Mouse (Mus musculus): ENCODE measurements at regions not wholly inside any gene's neighbourhood (a gene's known extent, or its start where the extent isn't known, plus 50 kb on each side); places are given as distances from the start of the nearest gene placed in this dataset.

DNA sequence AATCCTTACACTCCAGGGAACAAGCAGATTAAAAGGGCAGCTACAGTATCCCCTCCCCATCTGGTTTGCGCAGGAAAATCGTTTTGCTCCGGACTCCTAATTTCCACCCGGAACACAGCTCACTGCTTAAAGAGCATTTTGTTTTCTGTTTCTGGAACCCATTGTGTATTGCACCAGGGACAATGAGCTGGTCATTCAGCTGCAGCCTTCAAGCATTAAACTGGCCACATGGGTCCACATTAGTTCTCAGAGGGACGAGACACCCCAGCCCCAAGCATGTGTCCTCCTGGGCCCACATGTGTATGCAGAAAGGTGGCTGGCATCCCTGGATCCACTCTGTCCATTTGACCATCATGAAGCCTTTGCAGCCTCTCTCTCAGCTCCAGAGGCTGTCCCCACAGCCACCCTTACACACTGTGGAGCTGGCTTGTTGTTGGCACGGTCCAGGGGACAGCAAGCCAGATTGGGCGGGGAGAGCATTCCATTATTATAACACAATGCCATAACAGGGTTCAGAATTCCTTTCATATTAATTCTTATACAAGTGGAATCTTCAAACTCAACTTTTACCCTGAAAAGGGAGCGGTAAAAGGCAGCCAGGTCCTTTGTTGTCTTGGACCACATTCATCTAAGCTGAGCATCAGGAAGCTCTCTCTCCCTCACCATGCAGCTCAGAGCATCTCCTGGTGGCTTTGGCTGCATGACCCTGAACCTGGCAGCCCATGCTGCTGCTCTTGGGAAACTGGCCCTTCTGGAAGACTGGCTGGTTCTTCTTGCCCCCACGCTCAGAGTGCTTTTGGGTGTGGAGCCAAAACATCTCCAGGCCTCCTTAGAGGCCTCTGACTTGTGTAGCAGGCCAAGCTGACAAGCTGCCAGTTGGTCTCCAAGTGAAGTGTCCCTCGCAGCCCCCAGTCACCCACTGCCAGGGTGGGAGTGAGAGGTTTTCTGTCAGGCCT lies 373.4 kb downstream of the Foxo1 start:
- DNase-seq (ENCODE audit: low read depth) = peak; percentile 33

DNA sequence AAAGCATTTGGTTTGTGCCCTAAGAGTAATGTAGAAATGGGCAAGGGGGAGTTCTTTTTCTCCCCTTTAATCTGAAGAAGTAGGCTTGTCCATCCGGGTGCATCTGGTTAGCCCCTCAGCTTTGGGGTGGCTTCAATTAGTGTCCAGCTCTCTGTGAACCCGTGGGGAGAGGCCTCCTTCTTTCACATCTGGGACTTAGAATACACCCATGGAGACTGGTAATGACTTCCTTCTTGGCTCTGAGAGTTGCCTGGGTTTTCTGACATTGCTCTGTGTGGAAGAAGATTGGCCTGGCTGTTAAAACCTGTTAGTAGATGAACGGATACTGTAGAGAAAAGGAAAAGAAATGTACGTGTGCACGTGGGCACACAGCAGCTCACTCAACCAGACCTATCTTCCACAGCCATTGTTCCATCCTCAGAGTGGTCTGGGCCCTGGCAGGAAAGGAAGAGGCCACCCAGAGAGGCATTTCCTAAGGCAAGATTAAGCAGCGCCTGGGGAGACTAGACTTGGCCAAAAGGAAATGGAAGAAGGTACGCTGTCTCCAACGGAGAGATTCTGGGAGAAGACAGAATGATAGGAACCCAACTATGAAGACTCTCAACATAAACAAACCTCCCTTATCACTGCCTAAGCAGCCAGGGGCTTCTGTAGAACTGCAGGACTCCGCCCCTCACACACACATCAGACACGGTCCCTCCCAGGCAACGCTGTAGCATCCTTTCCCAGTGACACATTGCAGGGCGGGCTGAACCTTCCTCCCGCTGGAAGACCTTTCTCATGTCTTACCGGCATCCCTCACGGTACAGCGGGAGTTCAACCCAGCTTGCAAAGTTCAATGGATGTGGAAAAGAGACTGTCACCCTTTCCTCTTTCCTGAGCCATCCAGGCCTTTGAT lies 372.4 kb downstream of the Foxo1 start:
- DNase-seq (ENCODE audit: low read depth) = peak; percentile 35

DNA sequence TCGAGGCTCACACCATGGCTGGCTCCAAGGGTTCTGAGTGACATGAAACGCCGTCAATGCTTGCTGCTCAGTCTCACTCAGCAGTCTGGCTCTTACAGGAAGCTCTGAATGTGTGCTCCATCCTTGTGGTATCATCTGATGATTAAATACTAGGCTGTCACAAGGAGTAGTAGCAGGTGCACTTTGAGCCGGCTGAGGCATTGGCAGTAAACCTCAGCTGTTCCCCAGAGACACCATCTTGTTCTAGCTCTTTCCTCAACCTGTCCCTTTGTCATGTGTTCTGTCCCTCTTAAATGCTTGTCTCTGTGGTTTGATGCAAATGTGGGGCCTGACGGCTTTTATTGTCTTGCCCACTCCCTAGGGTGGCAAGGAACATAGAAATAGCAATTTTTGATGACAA lies 370.7 kb downstream of the Foxo1 start:
- peak; percentile 64 for DNase-seq (ENCODE audit: low read depth)

DNA sequence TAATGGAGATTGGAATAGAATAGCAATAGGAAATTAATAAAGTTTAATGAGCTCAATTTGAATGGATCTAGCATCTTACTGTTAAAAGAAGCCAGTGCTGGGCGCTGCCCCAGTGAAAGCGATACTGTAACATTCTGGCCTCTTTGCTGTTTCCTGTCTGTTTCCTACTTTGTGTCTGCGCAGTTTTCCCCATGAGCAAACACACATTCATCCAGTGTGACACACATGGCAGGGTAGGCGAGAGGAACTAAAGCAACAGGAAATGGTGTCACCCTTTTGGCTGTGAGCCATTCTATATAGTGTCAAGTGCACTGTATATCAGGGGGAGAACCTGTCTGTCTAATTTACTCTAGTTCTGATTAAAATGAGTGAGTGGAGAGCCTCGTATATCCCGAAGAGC lies 366.2 kb downstream of the Foxo1 start:
- DNase-seq (ENCODE audit: low read depth) = peak; percentile 89

DNA sequence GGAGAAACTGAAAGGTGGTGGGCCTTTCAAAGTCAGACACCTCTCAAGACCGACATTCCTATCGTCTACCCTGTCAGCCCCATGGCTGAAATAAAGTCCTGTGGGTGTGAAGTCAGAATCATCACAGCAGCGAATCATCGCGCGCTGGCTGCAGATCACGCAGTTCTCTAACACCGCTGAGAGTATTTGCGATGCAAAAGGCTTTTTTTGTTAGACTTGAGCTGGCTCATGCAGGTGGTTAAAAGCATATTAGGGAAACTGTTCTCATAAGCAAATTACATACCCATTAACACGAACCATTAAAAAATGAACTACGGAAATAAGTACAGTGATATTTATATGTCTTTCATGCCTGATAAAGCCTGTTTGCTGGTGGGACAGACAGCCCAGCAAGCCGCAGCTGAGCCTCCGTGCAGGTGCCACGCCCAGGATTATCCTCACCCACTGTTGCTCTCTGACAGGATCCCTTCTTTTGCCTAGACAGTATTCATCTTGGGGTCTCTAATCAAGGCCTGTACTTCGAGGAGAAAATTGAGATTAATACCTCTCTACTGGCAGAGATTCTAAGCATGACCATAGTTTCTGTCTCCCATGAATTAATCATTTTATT lies 365.5 kb downstream of the Foxo1 start:
- no peak for DNase-seq (ENCODE audit: low read depth)

DNA sequence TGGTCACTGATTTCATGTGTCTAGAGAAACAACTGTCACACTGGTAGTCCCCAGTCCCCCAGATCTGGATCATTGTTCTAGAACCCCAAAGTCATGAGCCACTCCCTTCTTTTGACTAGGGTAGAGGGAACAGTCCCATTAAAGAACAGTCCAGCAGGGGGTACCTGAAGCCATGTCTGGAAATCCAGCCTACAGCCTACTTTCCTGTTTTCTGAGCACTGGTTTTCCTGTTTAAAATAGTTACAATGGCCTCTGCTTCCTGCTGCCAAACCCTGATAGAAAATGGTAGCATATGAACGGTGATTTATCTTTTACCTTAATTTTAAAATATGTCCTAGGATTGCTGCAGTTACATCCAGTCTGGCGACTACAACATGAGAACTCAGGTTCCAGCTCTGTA lies 364.5 kb downstream of the Foxo1 start:
- no peak for DNase-seq (ENCODE audit: low read depth)

DNA sequence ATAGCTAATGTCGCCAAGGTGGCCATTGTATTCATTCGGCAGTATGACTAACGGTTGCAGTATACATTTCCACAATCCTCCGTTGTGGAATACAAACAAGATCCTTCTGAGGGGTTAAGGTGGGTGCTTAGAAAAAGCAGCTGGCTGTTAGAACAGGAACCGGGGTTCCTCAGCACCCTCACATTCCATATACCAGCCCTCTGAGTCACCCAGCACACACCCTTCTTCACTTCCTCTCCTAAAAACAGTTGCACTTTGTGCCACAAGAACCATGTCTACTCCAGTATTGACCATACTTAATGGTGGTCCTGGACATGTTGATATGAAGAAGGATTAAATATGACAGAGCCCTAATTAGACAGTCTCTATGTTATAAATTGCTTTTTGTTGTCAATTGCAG lies 362.1 kb downstream of the Foxo1 start:
- peak; percentile 40 for DNase-seq (ENCODE audit: low read depth)

DNA sequence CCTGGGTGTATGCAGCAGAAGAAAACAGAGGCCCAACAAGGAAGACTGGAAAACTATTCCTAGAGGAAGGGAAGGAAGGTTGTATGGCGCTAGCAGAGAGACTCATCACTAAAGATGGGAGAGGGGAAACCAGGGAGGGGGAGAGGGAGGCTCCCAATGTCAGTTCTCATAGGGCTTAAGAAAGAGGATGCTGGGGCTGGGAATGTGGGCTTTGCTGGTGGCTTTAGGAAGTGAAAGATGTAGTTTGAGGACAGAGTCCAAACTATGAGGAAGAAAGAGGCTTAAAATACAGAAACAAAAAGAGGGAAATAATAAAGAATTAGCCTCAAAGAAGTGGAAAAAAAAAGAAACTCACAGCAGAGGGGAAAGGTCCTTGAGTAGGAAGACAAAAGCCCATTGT lies 357.0 kb downstream of the Foxo1 start:
- DNase-seq (ENCODE audit: low read depth) = no peak

DNA sequence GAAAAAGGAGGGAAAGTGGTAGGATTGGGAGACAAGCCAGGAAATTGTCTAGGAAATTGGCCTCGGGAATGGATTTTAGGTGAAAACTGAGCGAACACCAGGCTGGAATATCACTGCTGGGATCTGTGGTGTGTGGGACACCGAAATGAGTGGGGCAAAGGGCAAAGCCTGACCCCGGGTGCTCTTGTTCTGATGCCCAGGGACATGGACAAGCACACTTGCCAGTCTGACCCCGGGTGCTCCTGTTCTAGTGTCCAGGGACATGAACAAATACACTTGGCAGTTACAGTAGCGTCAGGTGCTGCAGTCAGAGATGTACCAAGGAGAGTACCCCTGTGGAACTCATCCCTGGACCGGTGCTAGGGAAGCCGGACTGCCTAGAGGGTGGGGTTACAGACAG lies 354.4 kb downstream of the Foxo1 start:
- no peak for DNase-seq (ENCODE audit: low read depth)

DNA sequence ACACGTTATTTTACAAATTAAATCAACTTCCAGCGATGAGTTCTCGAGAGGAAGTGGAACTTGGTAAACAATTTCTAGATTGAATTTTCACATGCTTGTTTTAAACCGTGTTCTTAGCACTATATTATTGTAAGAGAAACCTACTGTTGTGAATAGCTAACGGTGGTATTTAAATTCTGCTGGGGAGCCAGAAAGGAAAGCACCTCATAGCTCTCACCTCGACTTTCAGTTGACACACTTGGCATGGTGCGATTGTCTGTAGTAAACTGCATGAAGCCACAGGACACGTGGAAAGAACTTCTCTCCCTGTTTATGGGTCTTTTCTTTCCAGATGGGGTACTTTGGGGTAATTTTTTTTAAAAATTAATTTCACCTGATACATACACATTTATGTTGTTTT lies 353.8 kb downstream of the Foxo1 start:
- peak; percentile 47 for DNase-seq (ENCODE audit: low read depth)

DNA sequence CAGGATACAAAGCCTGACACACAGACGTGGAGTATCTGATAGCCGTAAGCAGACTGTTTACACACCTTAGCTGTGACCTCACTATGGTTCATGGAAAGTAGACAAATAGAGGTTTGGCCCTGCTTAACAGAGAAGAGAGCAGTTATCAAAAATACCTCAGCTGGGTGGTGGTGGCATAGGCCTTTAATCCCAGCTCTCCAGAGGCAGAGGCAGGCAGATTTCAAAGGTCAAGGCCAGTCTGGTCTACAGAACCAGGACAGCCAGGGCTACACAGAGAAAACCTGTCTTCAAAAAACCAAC lies 350.7 kb downstream of the Foxo1 start:
- DNase-seq (ENCODE audit: low read depth) = no peak

DNA sequence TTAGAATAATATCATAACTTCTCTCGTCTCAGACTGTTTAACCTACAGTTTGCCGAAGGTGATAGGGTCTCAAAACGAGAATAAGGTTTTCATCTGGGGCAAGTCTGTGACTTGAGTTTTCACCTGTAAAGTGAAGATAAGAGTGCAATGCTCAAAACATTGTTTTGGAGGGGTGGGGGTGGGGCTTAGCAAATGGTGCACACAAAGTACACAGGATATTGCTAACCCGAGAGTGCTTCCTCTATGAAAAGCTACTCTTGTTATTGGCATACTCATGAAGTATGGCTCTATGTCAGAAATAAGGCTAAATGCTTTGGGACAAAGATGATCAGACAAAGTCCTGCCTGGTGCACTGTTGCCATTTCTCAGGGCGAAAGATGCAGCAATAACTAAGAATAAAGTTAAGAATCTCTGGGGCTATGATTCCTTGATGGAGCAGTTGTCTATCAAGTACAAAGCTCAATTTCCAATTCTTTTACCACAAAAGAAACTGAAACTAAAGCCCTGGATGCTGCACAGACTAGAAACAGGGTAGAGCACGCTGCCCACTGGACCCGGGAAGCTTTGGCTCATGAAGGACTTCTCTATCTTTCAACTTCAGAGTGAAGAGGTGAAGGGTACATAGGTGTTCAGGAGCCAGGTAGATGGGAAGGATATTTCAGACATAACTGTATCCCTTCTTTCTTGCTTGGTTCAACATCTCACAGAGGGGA lies 350.2 kb downstream of the Foxo1 start:
- DNase-seq (ENCODE audit: low read depth) = peak; percentile 80

DNA sequence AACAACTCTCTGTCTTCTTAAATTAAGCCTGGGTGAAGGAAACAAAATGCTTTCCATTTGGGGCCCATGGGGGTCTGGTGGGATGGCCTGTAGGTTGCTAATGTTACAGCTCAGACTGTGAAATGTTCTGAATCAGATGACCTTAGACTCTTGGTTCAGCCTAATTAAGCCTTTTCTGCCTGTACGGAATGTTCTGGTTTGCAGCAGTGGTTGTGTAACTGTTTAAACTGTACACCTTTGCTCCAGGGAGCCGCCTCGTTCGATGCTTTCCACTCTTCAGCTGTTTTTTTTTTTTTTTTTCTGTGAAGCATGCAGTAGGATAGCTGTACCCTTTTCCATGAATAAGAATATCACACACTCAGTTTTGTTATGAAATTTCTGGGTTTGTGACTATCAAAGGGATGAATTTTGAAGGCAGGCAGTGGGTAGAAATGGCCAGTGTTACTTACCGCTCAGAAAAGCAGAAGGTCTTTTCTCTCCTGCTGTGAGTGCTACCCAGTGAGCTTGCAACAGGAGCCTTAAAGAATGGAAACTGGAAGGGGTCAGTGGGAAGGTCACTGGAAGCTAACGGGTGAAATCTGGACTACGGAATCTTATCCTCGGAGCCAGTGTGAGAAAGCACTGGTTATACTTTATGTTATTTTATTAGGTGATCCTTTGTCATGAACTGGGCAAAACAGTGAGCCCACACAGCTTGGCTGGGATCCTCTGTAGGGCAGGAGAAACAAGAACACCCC lies 349.4 kb downstream of the Foxo1 start:
- no peak for DNase-seq (ENCODE audit: low read depth)

DNA sequence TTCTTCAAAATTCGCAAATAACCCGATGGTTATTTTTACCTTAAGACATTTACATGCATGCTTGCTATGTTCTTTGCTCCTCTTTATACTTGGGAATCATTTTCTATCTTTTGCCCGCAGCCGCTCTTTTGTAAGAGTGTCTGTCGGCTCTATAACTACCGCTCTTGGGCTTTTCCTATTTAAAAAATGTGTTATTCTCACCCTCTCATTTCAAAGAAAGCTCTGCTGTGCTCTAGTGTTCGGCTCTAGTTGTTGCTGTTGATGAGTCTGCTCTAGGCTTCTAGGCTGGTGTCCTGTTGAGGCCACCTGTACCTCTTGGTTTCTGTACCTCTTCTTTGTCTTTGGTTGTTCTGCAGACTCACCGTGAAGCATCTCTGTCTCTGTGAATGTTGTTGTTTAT lies 343.7 kb downstream of the Foxo1 start:
- DNase-seq (ENCODE audit: low read depth) = no peak

DNA sequence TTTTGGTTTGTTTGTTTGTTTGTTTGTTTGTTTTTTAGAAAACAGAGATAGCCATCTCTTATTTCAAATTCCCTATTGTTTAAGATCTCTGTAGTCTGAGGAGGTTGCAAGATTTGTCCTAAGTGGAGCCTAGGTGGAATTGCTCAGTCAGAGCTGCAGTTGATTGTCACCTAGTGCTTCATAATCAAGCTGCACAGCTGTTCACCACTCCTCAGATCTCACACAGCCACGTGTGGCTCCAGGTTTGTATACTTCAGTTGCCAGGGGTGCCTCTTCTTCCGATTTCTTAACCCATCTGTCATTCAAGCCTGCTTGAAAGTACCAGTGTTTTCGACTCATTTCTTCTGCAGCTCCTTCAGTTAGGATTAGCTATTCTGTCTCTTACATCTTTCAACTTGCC lies 342.3 kb downstream of the Foxo1 start:
- DNase-seq (ENCODE audit: low read depth) = peak; percentile 49

DNA sequence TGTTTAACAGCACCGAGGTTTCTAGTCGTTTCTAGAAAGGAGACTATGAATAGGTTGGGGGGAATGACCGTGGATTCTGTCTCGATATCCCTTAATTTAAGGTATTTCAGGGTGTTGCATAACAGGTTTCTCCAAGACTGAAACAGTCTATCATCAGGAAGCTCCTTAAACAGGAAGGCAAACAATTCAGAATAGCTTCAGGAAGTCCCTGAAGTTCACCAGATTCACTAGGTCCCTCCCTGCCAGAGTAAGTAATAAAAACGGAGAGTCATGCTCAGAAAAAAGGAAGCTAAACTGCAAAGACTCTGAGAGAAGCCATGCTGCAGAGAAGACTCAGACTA lies 339.9 kb downstream of the Foxo1 start:
- no peak for DNase-seq (ENCODE audit: low read depth)

DNA sequence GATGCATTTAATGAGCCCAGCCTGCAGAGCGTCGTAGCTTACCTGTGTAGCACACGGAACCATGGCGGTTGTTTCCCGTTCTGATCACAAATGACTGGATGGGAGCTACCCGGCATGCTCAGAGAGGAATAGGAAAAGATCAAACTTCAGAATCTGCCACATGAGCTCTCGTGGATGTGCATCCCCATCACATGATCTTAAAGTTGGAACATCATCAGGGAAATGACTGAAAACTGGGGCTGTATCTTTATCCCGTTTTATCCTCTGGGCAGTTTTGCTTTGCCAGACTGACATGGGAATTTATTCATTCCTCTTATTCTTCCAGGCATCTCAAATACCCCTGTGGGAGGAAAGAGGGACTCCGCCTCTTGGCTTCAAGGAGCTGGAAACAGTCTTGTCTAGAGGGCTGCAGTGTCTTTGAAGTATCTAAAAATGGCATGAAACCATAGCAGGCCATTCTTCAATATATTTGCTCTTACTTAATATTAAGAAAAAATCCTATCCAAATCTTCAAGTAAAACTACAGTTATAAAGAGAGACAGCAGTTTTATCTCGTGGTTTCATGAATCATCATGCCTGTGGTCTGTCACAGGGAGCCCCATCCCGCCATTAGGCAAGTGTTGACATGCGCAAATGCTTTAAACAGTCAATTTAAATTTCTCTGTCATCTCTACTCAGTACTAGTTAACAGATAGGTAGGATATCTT lies 339.4 kb downstream of the Foxo1 start:
- no peak for DNase-seq (ENCODE audit: low read depth)

DNA sequence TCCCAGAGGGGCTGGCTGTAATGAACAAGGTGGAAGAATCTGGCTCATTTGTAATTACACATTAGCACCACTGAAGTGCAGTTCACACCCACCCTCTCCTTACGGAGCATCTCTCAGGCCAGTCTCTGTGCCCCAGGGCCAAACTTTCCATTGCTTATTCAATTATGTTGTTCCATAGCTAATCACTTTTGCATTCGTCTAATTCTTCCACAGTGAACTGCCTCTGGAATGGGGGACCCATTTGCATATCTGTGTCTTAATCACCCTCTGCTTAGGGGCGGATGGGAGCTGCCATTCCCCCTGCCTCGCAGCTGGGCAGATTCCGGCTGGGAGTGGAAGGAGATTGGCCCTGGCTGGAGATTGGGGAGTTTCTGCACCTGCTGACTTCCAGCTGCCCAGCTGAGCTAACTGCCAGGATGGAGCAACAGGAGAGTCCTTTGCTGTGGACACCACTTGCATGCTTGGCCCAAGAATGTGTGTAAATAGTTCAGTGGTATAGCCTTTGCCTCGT lies 337.2 kb downstream of the Foxo1 start:
- DNase-seq (ENCODE audit: low read depth) = no peak

DNA sequence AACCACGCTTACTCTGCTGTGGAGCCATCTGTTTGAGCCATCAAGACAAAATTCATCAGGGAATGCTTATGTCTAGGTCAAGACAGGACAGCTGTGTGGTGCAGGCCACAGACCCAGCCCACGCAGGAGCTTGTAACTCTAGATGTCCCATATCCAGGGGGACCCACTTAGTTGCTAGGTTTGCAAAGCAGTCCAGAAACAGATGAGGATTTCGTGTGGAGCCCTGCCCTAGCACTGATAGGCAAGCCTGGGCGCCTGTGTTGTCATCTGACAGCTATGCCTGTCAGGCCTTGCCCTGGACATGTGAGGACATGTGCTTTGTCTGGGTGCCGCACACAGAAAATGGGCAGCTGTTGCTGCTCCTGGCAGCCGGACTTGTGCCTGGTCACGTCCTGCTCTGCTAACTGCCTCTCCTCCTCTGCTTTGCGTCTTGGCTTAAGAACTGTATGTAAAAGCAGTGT lies 335.1 kb downstream of the Foxo1 start:
- DNase-seq (ENCODE audit: low read depth) = no peak

DNA sequence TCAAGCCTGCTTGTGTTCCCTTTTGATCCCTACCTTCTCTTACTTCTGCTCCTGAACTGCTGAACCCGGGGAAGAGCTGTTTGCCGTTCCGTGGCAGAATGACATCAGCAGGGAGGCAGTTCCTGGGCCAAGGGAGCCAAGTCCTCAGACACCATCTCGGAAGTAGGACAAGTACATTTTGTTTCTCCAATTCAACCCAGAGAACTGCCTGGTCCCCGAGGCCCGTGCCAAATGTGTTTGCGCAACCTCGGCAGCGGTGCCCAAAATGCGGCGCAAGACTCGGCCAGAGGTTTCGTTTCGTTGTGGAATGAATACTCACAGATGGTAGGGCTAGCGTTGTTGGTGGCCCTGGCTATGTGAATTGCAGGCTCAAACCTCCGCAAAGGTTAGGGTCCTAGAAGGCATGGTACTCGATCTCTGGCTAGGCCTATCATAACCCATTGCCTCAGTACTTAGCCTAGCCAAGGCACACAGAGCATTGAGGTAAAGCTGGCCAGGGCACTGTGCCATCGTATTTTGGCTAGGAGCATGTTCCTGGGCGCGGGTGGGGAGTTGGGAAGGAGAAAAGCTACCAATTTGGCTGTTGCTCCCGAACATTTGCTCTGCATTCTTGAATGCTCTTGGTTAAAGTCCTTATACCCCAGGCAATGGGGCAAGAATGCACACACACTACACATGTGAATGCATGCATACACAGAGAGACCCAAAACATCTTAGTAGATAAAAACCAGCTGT lies 333.0 kb downstream of the Foxo1 start:
- no peak for DNase-seq (ENCODE audit: low read depth)

All from naive thymus-derived CD4-positive, alpha-beta T cell, adult 2 months (primary cell).